Mouse (Mus musculus) spleen, postnatal 4 days (tissue): Measurements from ENCODE around the gene Col4a2.

Experiments used
- DNase-seq, 2 experiments: peaks; one replicate each; pipeline ENCODE4 v3.0.0; 2022; ENCODE audit warnings: low spot score in 2 of 2

Gene Col4a2

DNA sequence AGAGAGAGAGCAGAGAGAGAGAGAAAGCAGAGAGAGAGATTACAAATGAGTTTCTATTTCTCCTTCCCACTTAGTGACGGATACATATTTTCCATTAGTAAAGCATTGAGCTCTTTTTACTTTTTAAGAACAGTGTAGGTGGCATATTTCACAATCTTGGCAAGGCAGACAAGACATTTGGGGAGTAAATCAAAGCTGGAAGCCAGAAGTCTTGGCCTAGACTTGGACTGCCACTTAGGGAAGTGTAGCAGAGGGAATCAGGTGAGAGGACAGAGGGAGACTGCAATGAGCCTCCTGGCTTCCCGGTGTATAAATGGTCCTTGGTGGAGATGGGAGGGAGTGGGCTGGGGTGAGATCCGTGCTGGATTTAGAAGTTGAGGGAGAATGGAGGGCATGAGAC is 70.3 kb downstream of the Col4a2 start:
- no peak for DNase-seq

GRCm38 (mm10) chr8:11383379-11383778 is 70.8 kb downstream of the Col4a2 start:
- DNase-seq: no peak

DNA sequence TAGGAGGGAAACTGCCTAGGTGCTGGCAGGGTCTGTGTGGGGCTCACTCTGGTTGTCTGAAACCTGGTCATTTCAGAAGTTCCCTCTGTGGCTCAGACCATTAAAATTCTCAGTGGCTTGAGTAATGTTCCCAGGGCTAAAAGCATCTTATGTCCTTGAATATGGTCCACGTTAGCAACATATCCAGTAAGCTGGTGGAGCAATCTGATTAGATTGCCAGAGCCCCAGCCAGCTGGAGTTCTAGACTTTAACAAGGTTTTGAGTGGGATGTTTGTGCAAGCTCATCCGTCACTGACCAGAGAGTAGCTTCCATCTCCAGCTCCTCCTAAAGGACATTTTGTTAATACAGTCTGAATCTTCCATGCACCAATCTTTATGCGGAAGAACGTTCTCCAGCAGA is 72.2 kb downstream of the Col4a2 start:
- DNase-seq: no peak

GRCm38 (mm10) chr8:11385272-11385905 is 72.8 kb downstream of the Col4a2 start:
- DNase-seq: no peak

- no peak for DNase-seq
Observed at GRCm38 (mm10) chr8:11387282-11387681, 74.7 kb downstream of the Col4a2 start.

DNA sequence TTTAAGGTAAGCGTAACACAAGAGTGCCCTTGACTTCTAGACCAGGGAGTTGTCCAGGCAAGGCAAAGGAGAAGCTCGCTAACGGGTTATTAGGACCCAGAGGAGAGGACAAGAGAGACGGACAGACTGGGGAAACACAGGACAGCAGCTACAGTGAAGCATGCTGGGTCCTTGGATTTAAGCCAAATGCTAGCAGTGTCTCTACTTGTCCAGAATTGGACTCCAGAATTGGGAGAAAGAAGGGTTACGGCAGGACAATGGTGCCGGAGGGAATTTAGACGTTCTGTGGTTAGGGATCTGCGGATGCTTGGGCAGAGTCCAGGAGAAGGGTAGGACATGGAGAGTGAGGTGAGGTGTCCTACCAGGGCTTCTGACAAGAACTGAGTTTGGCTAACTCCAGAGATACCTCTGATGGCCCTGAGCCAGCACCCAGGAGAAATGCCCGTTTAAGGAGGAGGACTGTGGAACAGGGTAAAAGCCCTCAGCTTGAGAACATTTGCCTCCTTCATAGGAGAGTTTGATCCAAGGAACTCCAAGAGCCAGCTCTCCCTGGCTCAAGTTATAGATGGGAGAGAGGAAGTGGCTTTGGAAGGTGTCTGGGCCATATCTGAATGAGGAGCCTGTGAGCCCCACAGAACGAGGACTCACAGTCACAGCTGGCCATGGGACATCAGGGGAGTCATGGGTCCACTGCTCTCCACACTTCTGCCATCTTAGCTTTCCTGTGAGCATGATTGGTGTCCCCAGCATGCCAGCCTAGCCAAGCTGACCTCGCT is 76.9 kb downstream of the Col4a2 start:
- no peak for DNase-seq

- peak in 1 of 2 experiments; percentile 71 for DNase-seq
Observed at GRCm38 (mm10) chr8:11392739-11393138, 80.1 kb downstream of the Col4a2 start.

GRCm38 (mm10) chr8:11393161-11393560 is 80.6 kb downstream of the Col4a2 start:
- no peak for DNase-seq

DNA sequence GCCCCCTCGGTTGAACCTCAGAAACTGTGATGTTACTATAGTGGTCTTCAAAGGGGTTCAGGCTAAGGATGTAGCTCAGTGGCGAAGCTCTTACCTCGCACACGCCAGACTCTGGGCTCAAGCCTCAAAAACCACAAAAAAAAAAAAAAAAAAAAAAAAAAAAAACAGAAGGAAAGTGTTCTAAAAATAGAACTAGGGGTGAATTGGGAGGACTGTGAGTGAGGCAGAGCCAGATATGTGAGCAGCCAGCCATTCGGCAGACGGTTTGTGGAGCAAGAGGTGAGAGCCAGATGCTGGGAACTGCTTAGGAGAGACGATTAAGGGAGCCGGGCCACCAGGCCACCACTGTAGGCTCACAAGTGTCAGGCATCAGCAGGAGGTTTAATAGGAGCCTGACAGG is 81.0 kb downstream of the Col4a2 start:
- no peak for DNase-seq

GRCm38 (mm10) chr8:11394773-11395172 is 82.2 kb downstream of the Col4a2 start:
- DNase-seq: no peak

GRCm38 (mm10) chr8:11395601-11396000 is 83.0 kb downstream of the Col4a2 start:
- no peak for DNase-seq

- no peak for DNase-seq
Observed at GRCm38 (mm10) chr8:11396111-11396510, 83.5 kb downstream of the Col4a2 start.

GRCm38 (mm10) chr8:11397126-11397525 is 84.5 kb downstream of the Col4a2 start:
- no peak for DNase-seq

GRCm38 (mm10) chr8:11399706-11400105 is 87.1 kb downstream of the Col4a2 start:
- DNase-seq: no peak

DNA sequence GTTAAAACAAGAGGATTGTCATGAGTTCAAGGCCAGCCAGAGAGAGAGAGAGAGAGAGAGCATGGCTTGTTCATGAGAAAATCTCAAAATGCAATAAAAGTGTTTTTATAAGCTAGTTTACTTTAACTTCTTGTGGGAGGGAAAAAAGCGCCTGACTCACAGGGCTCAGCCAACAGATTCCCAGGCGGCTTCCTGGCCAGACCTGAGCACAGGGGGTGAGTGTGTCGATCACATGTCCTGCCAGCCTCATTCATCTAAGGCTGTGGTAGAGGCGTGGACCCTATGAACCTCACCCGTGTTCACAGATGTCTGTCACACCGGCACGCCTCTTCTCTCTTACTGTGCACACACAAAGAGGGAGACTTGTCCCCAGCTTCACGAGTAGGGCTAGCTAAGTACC is 87.6 kb downstream of the Col4a2 start:
- DNase-seq: no peak

DNA sequence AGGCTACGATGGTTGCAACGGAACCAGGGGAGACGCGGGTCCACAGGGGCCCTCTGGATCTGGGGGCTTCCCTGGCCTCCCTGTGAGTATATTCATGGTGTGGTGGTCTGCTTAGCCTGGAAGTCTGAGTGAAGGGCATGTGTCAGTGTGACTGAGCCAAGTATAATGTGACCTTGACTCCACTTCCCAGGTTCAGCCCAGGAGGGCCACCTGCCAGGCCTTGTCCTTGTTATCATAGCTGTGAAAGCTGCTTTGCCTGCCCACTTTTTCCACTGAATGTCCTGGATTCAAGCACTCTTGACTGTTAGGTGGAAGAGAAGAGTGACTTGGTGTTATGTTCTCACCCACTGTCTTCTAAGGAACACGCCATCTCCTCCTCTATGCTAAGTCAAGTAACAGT is 88.6 kb downstream of the Col4a2 start:
- DNase-seq: no peak

DNA sequence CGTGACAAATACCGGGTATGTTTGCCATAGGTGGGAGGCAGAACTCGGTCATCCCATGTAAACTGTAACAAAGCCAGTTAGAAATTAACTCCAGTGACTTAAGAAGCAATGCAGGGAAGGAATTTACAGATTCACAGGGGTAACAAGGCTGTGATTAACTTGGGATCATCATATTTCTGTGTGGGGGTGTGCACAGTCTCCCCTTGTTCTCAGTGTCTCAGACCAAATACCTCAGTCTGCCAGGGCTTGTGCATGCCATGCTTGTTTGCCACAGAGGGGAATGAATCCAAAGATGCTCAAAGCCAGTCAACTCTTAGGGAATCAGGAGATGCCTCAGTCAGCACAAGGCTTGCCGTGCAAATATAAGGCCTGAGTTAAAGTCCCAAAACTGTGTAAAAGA is 89.6 kb downstream of the Col4a2 start:
- DNase-seq: no peak

- DNase-seq: no peak
Observed at GRCm38 (mm10) chr8:11403813-11404212, 91.2 kb downstream of the Col4a2 start.

DNA sequence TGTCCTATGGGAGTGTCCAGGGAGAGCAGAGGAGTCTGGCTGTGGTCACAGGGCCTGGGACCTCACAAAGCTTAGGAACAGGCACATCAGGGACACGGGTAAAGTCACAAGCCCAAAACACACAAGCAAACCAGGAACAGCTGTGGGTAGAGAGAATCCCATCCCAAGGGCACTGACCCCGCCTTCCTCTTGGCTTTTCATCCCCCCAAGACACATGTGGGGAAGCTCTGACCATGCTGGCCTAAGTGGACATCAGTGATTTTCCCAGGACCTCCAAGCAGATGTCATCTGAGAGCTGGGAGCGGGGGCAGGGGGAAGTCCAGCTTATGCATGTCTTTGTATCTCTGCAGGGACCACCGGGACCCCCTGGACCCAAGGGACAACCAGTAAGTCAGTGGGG is 92.0 kb downstream of the Col4a2 start:
- no peak for DNase-seq

GRCm38 (mm10) chr8:11405722-11406481 is 93.3 kb downstream of the Col4a2 start:
- peak in 1 of 2 experiments; percentile 19 for DNase-seq

DNA sequence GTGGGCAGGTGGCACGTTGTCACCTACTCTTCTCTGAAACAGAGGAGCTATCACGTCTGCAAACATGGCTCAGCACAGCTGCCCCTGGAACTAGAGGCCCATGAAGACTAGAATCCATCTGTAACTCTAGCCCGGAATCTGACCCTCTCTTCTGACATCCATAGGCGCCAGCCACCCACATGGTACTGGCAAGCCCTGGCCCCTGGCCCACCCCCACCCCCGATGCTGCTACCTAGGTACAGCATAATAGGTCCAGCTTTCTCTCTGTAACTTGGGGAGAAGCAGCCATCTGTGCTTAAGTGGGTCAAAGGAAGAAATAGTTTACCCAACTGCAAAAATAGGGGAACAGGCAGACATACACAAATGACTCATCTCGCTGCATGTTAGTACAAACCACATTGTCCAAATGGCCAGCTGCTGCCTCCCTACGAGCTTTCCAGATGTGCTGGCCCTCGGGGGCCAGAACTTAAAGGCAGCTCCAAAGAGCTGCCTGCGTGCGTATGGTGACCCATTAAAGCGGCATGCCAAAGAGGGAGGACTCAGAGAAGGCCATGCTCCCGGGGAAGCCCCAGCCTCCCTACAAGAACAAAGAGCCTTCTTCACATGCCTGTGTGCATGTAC is 99.0 kb downstream of the Col4a2 start:
- no peak for DNase-seq

- no peak for DNase-seq
Observed at GRCm38 (mm10) chr8:11412450-11412849, 99.8 kb downstream of the Col4a2 start.
